Mouse (Mus musculus) naive thymus-derived CD4-positive, alpha-beta T cell, adult 2 months (primary cell): Measurements from ENCODE around the gene Pid1.
A peak's percentile ranks its signal among the peaks of the same experiment; 100 is the strongest.
"Not testable (repeated sequence)": the region's sequence is repeated elsewhere in the genome, so short reads cannot be mapped to it uniquely, and the experiment has no call there.

Source experiments
- DNase-seq: peaks from one replicate; pipeline ENCODE4 v3.0.0-alpha.2; 2011; ENCODE audit warnings: low read depth

Pid1 gene

GRCm38 (mm10) chr1:84359611-84360500 is 4.1 kb downstream of the Pid1 start:
- no peak for DNase-seq

GRCm38 (mm10) chr1:84357216-84357615 is 6.8 kb downstream of the Pid1 start:
- no peak for DNase-seq

- DNase-seq = no peak
These were observed 13.7 kb downstream of the Pid1 start for GRCm38 (mm10) chr1:84350262-84350661.

GRCm38 (mm10) chr1:84347796-84348476 is 16.0 kb downstream of the Pid1 start:
- no peak for DNase-seq

GRCm38 (mm10) chr1:84332797-84333196 is 31.2 kb downstream of the Pid1 start:
- DNase-seq = not testable (repeated sequence)

- not testable (repeated sequence) for DNase-seq
These were observed 32.1 kb downstream of the Pid1 start for GRCm38 (mm10) chr1:84331861-84332260.

- DNase-seq = no peak
These were observed 38.7 kb downstream of the Pid1 start for GRCm38 (mm10) chr1:84325309-84325708.

GRCm38 (mm10) chr1:84321327-84321726 is 42.7 kb downstream of the Pid1 start:
- no peak for DNase-seq

GRCm38 (mm10) chr1:84318569-84318968 is 45.4 kb downstream of the Pid1 start:
- peak; percentile 65 for DNase-seq

- DNase-seq = no peak
These were observed 46.2 kb downstream of the Pid1 start for GRCm38 (mm10) chr1:84317827-84318226.

GRCm38 (mm10) chr1:84309966-84310460 is 54.0 kb downstream of the Pid1 start:
- no peak for DNase-seq

- peak; percentile 69 for DNase-seq
These were observed 58.1 kb downstream of the Pid1 start for GRCm38 (mm10) chr1:84305713-84306421.

GRCm38 (mm10) chr1:84302788-84303187 is 61.2 kb downstream of the Pid1 start:
- no peak for DNase-seq

- no peak for DNase-seq
These were observed 64.3 kb downstream of the Pid1 start for GRCm38 (mm10) chr1:84299719-84300118.

GRCm38 (mm10) chr1:84286682-84287111 is 77.3 kb downstream of the Pid1 start:
- DNase-seq = peak; percentile 53

- DNase-seq = no peak
These were observed 78.4 kb downstream of the Pid1 start for GRCm38 (mm10) chr1:84285620-84286019.

GRCm38 (mm10) chr1:84284293-84285068 is 79.5 kb downstream of the Pid1 start:
- peak; percentile 9 for DNase-seq

GRCm38 (mm10) chr1:84283119-84283518 is 80.9 kb downstream of the Pid1 start:
- no peak for DNase-seq

- DNase-seq = no peak
These were observed 83.8 kb downstream of the Pid1 start for GRCm38 (mm10) chr1:84280171-84280570.

GRCm38 (mm10) chr1:84278359-84279255 is 85.4 kb downstream of the Pid1 start:
- DNase-seq = no peak
